Comparison of ENCODE assay signal across 8 mouse cellular contexts in genomic region chr2:155825904-155826629, GRCm38 (mm10). TPM values are rescaled to one million over a fixed set of nuclear protein-coding genes. Genes with fewer than 3 reads are reported as not detected.
DNase-seq lines count a peak whose midpoint lies in the region; ATAC-seq and TF ChIP-seq lines count a peak whose summit lies in the region.

No protein-coding gene starts in this region.

- peaks cover 15% of the 10 kb centered on the region for H3K4me1 ChIP-seq in heart, embryonic 15.5 days (replicated peaks)
- peaks cover 2 to 9% of the 10 kb centered on the region in 2 experiments; a peak in 3 of 4 replicates for H3K4me1 ChIP-seq in MEL (ENCODE audit: control insufficient read depth in 1 of 2, insufficient read depth in 2 of 2, low read length in 2 of 2)
- peaks cover 18% of the 10 kb centered on the region for H3K4me1 ChIP-seq in embryonic facial prominence, embryonic 15.5 days
- peaks cover 4% of the 10 kb centered on the region; the same call in 1 of the 2 replicates for H3K4me1 ChIP-seq in kidney, embryonic 14.5 days (ENCODE audit: control insufficient read depth, insufficient read depth, low read length)
- H3K4me1 ChIP-seq in midbrain, embryonic 11.5 days (ENCODE audit: control insufficient read depth, insufficient read depth, low read length) = peaks cover 11% of the 10 kb centered on the region

- peak overlapping the region; percentile 92 for H3K4me2 ChIP-seq in heart, embryonic 15.5 days
- peak overlapping the region; percentile 82 for H3K4me2 ChIP-seq in embryonic facial prominence, embryonic 15.5 days (replicated peaks)
- H3K4me2 ChIP-seq in kidney, embryonic 14.5 days (replicated peaks; ENCODE audit: low read depth, low read length) = peak overlapping the region; percentile 92
- H3K4me2 ChIP-seq in midbrain, embryonic 11.5 days = peak overlapping the region; percentile 94

- TF ChIP-seq EP300 in MEL (IDR thresholded peaks at IDR 0.05; ENCODE audit: low read depth in 1 of 2, low read length in 2 of 2) = no peak

- H3K9me3 ChIP-seq in heart, embryonic 15.5 days (replicated peaks) = no peaks in the 10 kb centered on the region
- H3K9me3 ChIP-seq in MEL (replicated peaks; ENCODE audit: insufficient read depth, low read length) = no peaks in the 10 kb centered on the region
- H3K9me3 ChIP-seq in embryonic facial prominence, embryonic 15.5 days (replicated peaks) = no peaks in the 10 kb centered on the region
- no peaks in the 10 kb centered on the region for H3K9me3 ChIP-seq in kidney, embryonic 14.5 days (ENCODE audit: control insufficient read depth, low read length)
- H3K9me3 ChIP-seq in midbrain, embryonic 11.5 days (ENCODE audit: control insufficient read depth, low read length) = no peaks in the 10 kb centered on the region

- no peak for TF ChIP-seq RAD21 in MEL (IDR thresholded peaks at IDR 0.05; ENCODE audit: low read depth, low read length)

- H3K4me3 ChIP-seq in heart, embryonic 15.5 days = peak overlapping the region; percentile 91
- peak overlapping the region; percentile 66 to 94 for H3K4me3 ChIP-seq in MEL (ENCODE audit: control insufficient read depth in 1 of 2, insufficient read depth in 1 of 2, low read depth in 2 of 2, low read length in 2 of 2)
- peak overlapping the region; percentile 85 for H3K4me3 ChIP-seq in embryonic facial prominence, embryonic 15.5 days (replicated peaks)
- H3K4me3 ChIP-seq in kidney, embryonic 14.5 days (ENCODE audit: low read length) = peak overlapping the region; percentile 94
- H3K4me3 ChIP-seq in midbrain, embryonic 11.5 days (ENCODE audit: low read depth, low read length) = peak overlapping the region; percentile 87

- ATAC-seq in heart, embryonic 15.5 days (replicated peaks; ENCODE audit: insufficient number of reproducible peaks, insufficient read depth, low FRiP score, low read depth) = peak; percentile 51
- peak; percentile 21 for ATAC-seq in embryonic facial prominence, embryonic 15.5 days (ENCODE audit: insufficient number of reproducible peaks, low FRiP score, low TSS enrichment, low read depth)
- ATAC-seq in kidney, embryonic 14.5 days (ENCODE audit: low FRiP score, low TSS enrichment) = no peak
- ATAC-seq in midbrain, embryonic 11.5 days (ENCODE audit: low FRiP score) = peak; percentile 30

- no peak for TF ChIP-seq CTCF in MEL (IDR thresholded peaks at IDR 0.05 in 2 of 3, conservative IDR thresholded peaks at IDR 0.05 in 1 of 3; ENCODE audit: control insufficient read depth in 1 of 3, insufficient read depth in 1 of 3, low read depth in 2 of 3, low read length in 3 of 3, poor library complexity in 1 of 3, severe bottlenecking in 1 of 3)

- WGBS in heart, embryonic 15.5 days = 2% methylated on average over 52 of the region's 52 CpGs
- 2% methylated on average over 52 of the region's 52 CpGs for WGBS in embryonic facial prominence, embryonic 15.5 days
- WGBS in kidney, embryonic 14.5 days = 2% methylated on average over 52 of the region's 52 CpGs
- 2% methylated on average over 52 of the region's 52 CpGs for WGBS in midbrain, embryonic 11.5 days

- peaks cover 25% of the 10 kb centered on the region for H3K36me3 ChIP-seq in heart, embryonic 15.5 days
- peaks cover 10 to 11% of the 10 kb centered on the region in 2 experiments for H3K36me3 ChIP-seq in MEL (ENCODE audit: control insufficient read depth in 1 of 2, insufficient read depth in 2 of 2, low read length in 2 of 2)
- H3K36me3 ChIP-seq in embryonic facial prominence, embryonic 15.5 days = peaks cover 31% of the 10 kb centered on the region
- peaks cover 30% of the 10 kb centered on the region for H3K36me3 ChIP-seq in kidney, embryonic 14.5 days (ENCODE audit: control insufficient read depth, insufficient read depth, low read length)
- H3K36me3 ChIP-seq in midbrain, embryonic 11.5 days (ENCODE audit: control insufficient read depth, insufficient read depth, low read length) = peaks cover 11% of the 10 kb centered on the region; the same call in 1 of the 2 replicates

- DNase-seq in heart, adult 9 months (ENCODE audit: low spot score in 2 of 2) = no peak
- peak; percentile 60 for DNase-seq in MEL (ENCODE audit: low read depth, low spot score)
- DNase-seq in midbrain, embryonic 11.5 days (ENCODE audit: low spot score, missing footprints) = peak; percentile 95
- no peak for DNase-seq in gastrocnemius, postnatal 10 days
- no peak for DNase-seq in thymus, adult 18-20 months

- H3K79me2 ChIP-seq in MEL (ENCODE audit: control insufficient read depth, insufficient read depth, low read length, poor library complexity) = peaks cover 30% of the 10 kb centered on the region

- H3K27ac ChIP-seq in heart, embryonic 15.5 days = peak overlapping the region; percentile 85
- peak overlapping the region; percentile 86 for H3K27ac ChIP-seq in MEL (ENCODE audit: control insufficient read depth, low read depth, low read length)
- H3K27ac ChIP-seq in embryonic facial prominence, embryonic 15.5 days (replicated peaks) = peak overlapping the region; percentile 94
- H3K27ac ChIP-seq in kidney, embryonic 14.5 days (ENCODE audit: low read depth, low read length) = peak overlapping the region; percentile 87
- peak overlapping the region; percentile 54 for H3K27ac ChIP-seq in midbrain, embryonic 11.5 days (ENCODE audit: low read depth, low read length)

- no peaks in the 10 kb centered on the region for H3K27me3 ChIP-seq in heart, embryonic 15.5 days
- no peaks in the 10 kb centered on the region for H3K27me3 ChIP-seq in MEL (ENCODE audit: control insufficient read depth in 1 of 2, insufficient read depth in 2 of 2, low read length in 2 of 2)
- H3K27me3 ChIP-seq in embryonic facial prominence, embryonic 15.5 days = no peaks in the 10 kb centered on the region
- no peaks in the 10 kb centered on the region for H3K27me3 ChIP-seq in kidney, embryonic 14.5 days (ENCODE audit: control insufficient read depth, insufficient read depth, low read length)
- no peaks in the 10 kb centered on the region for H3K27me3 ChIP-seq in midbrain, embryonic 11.5 days (ENCODE audit: control insufficient read depth, insufficient read depth, low read length)

- H3K9ac ChIP-seq in heart, embryonic 15.5 days = peak overlapping the region; percentile 89
- H3K9ac ChIP-seq in MEL (ENCODE audit: control insufficient read depth, low read depth, low read length, poor library complexity, severe bottlenecking) = peak overlapping the region; percentile 98
- peak overlapping the region; percentile 87 for H3K9ac ChIP-seq in embryonic facial prominence, embryonic 15.5 days
- H3K9ac ChIP-seq in kidney, embryonic 14.5 days (ENCODE audit: low read depth, low read length) = peak overlapping the region; percentile 82
- H3K9ac ChIP-seq in midbrain, embryonic 11.5 days (ENCODE audit: low read length) = peak overlapping the region; percentile 76

- no peak; a peak in 1 of 4 replicates for TF ChIP-seq POLR2A in MEL (IDR thresholded peaks at IDR 0.05; ENCODE audit: control insufficient read depth in 1 of 2, insufficient read depth in 1 of 2, low read depth in 1 of 2, low read length in 2 of 2, poor library complexity in 1 of 2)

TF ChIP-seq in MEL, 35 proteins besides CTCF, POLR2A, EP300 and RAD21 (continues in another document):
- TF ChIP-seq SIN3A (IDR thresholded peaks at IDR 0.05; ENCODE audit: low read length) (no peak), MYB (IDR thresholded peaks at IDR 0.05; ENCODE audit: low read depth, low read length) (no peak)

RNA-seq across cellular contexts. Expression of gene Eif6, which starts 0.7 kb away (rescaled TPM):
- 107 and 132 TPM in 2 replicates for polyA plus RNA-seq in heart, embryonic 15.5 days (2015; fragmentation: Nextera tagmentation; extraction: Ambion mirVana)
- total RNA-seq in MEL (2012; rRNA removed) = 318 and 349 TPM in 2 replicates
- polyA plus RNA-seq in MEL (2012; ENCODE audit: insufficient read depth in 1 of 2, insufficient read length in 2 of 2, low read depth in 1 of 2, low replicate concordance in 2 of 2, missing spikeins in 1 of 2) = 100 to 1,000 TPM in 1 of 2 experiments, not detected in 1; 408 TPM
- polyA plus RNA-seq in embryonic facial prominence, embryonic 15.5 days (2015; fragmentation: Nextera tagmentation; extraction: Ambion mirVana) = 205 and 214 TPM in 2 replicates
- 187 and 202 TPM in 2 replicates for polyA plus RNA-seq in kidney, embryonic 14.5 days (2014; fragmentation: Nextera tagmentation; extraction: Ambion mirVana)
- 188 TPM in 2 replicates for polyA plus RNA-seq in midbrain, embryonic 11.5 days (2014; fragmentation: Nextera tagmentation; extraction: Ambion mirVana)
- 10 to 100 TPM; 58.0 to 63.8 TPM for total RNA-seq in gastrocnemius, postnatal 10 days (2021)

RNA-seq across cellular contexts. Expression of gene BC029722, which starts 6.8 kb away (rescaled TPM):
- polyA plus RNA-seq in heart, embryonic 15.5 days (2015; fragmentation: Nextera tagmentation; extraction: Ambion mirVana) = 14.8 and 16.8 TPM in 2 replicates
- 5.9 TPM in 2 replicates for total RNA-seq in MEL (2012; rRNA removed)
- polyA plus RNA-seq in MEL (2012; ENCODE audit: insufficient read depth in 1 of 2, insufficient read length in 2 of 2, low read depth in 1 of 2, low replicate concordance in 2 of 2, missing spikeins in 1 of 2) = 10 to 100 TPM in 1 of 2 experiments, not detected in 1; 19.7 TPM
- polyA plus RNA-seq in embryonic facial prominence, embryonic 15.5 days (2015; fragmentation: Nextera tagmentation; extraction: Ambion mirVana) = 21.0 and 24.8 TPM in 2 replicates
- polyA plus RNA-seq in kidney, embryonic 14.5 days (2014; fragmentation: Nextera tagmentation; extraction: Ambion mirVana) = 7.8 and 11.4 TPM in 2 replicates
- polyA plus RNA-seq in midbrain, embryonic 11.5 days (2014; fragmentation: Nextera tagmentation; extraction: Ambion mirVana) = 7.9 and 8.0 TPM in 2 replicates
- 10 to 100 TPM; 14.3 to 16.9 TPM for total RNA-seq in gastrocnemius, postnatal 10 days (2021)

RNA-seq across cellular contexts. Expression of gene Fam83c, which starts 8.6 kb away (rescaled TPM):
- polyA plus RNA-seq in heart, embryonic 15.5 days (2015; fragmentation: Nextera tagmentation; extraction: Ambion mirVana) = 0.05 and 0.08 TPM in 2 replicates
- total RNA-seq in MEL (2012; rRNA removed) = 0.04 TPM in 1 of 2 replicates, not detected in the other
- polyA plus RNA-seq in MEL (2012; ENCODE audit: insufficient read depth in 1 of 2, insufficient read length in 2 of 2, low read depth in 1 of 2, low replicate concordance in 2 of 2, missing spikeins in 1 of 2) = under 1 TPM in 1 of 2 experiments, not detected in 1; 0.03 TPM
- 4.3 and 4.8 TPM in 2 replicates for polyA plus RNA-seq in embryonic facial prominence, embryonic 15.5 days (2015; fragmentation: Nextera tagmentation; extraction: Ambion mirVana)
- 0.07 TPM in 1 of 2 replicates, not detected in the other for polyA plus RNA-seq in kidney, embryonic 14.5 days (2014; fragmentation: Nextera tagmentation; extraction: Ambion mirVana)
- polyA plus RNA-seq in midbrain, embryonic 11.5 days (2014; fragmentation: Nextera tagmentation; extraction: Ambion mirVana) = 0.14 and 0.25 TPM in 2 replicates
- total RNA-seq in gastrocnemius, postnatal 10 days (2021) = not detected

RNA-seq across cellular contexts. Expression of gene Mmp24, which starts 50.9 kb away (rescaled TPM):
- 0.05 and 0.13 TPM in 2 replicates for polyA plus RNA-seq in heart, embryonic 15.5 days (2015; fragmentation: Nextera tagmentation; extraction: Ambion mirVana)
- 0.23 and 0.27 TPM in 2 replicates for total RNA-seq in MEL (2012; rRNA removed)
- polyA plus RNA-seq in MEL (2012; ENCODE audit: insufficient read depth in 1 of 2, insufficient read length in 2 of 2, low read depth in 1 of 2, low replicate concordance in 2 of 2, missing spikeins in 1 of 2) = under 1 TPM in 1 of 2 experiments, not detected in 1; 0.06 TPM
- polyA plus RNA-seq in embryonic facial prominence, embryonic 15.5 days (2015; fragmentation: Nextera tagmentation; extraction: Ambion mirVana) = 0.09 and 0.11 TPM in 2 replicates
- not detected in 2 replicates for polyA plus RNA-seq in kidney, embryonic 14.5 days (2014; fragmentation: Nextera tagmentation; extraction: Ambion mirVana)
- 2.0 and 2.1 TPM in 2 replicates for polyA plus RNA-seq in midbrain, embryonic 11.5 days (2014; fragmentation: Nextera tagmentation; extraction: Ambion mirVana)
- total RNA-seq in gastrocnemius, postnatal 10 days (2021) = under 1 TPM in 1 of 2 experiments, not detected in 1; 0.11 TPM

Comparison
In these comparisons a context has a peak if more than half of its experiments do, and no peak if none do; other contexts are left out.
1. DNase-seq: peak in MEL (single experiment) and midbrain, embryonic 11.5 days (single experiment); none in heart, adult 9 months (0 of 2), gastrocnemius, postnatal 10 days (single experiment) and thymus, adult 18-20 months (0 of 2).
2. Peak in every context shown above with its lines, with median percentiles within 50 percentile points of each other: H3K27ac ChIP-seq, H3K4me2 ChIP-seq, H3K4me3 ChIP-seq and H3K9ac ChIP-seq.